Mouse (Mus musculus): ENCODE results near the gene Sprtn. TPM values are rescaled to one million over a fixed set of nuclear protein-coding genes. Genes with fewer than 3 reads are reported as not detected.
A peak's percentile ranks its signal among the peaks of the same experiment; 100 is the strongest.

Gene Sprtn
- polyA plus RNA-seq, 1 experiment from 2014 or later = 12.8 TPM

DNA sequence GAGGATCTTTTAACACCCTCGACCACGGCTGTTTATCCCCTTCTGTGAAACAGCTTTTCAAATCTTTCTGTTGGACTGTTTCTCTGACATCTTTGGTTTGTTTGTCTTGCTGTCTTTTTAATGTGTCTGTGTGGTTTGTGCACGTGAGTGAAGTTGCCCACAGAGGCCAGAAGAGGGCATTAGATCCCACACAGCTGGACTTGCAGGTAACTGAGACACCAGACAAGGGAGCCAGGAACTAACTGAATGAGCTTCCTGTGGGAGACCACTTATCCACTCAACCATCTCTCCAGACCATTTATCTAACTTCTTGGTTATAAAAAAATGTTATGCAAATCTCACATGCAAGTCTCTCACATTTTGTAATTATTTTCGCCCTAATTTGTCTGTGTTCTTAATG lies 33.0 kb downstream of the Sprtn start:
- Histone ChIP-seq H3K4me1 (no peaks in the 10 kb centered on the region), H3K9ac (no peak overlapping the region), H3K4me2 (no peak overlapping the region), H3K9me3 (no peaks in the 10 kb centered on the region), H3K4me3 (replicated peaks) (no peak overlapping the region), H3K36me3 (replicated peaks) (peaks cover 22% of the 10 kb centered on the region), H3K27ac (no peak overlapping the region), H3K27me3 (no peaks in the 10 kb centered on the region)
- 91% methylated on average over 4 of the region's 4 CpGs for whole genome bisulfite sequencing
- no peak for ATAC-seq (ENCODE audit: low FRiP score)

DNA sequence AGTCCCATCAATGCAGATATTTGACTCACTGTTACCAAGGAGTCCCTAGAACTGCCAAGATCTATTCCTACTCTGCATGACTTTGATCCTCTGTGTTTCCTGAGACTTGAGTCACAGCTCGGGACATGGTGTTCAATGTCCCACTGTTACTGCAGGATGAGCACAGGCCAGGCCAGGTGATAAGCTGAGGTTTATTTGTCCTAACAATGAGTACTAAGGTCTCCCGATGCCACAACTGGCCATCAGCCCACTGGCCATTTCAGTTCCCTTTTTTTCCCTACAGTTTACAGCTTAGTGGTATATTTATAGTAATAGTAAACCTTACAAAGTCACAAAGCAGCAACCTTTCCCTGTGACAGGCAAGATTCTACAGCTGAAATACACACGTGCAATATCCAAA lies 34.7 kb downstream of the Sprtn start:
- Histone ChIP-seq H3K27me3 (no peaks in the 10 kb centered on the region), H3K9ac (no peak overlapping the region), H3K27ac (no peak overlapping the region), H3K4me2 (no peak overlapping the region), H3K9me3 (no peaks in the 10 kb centered on the region), H3K36me3 (replicated peaks) (peaks cover 13% of the 10 kb centered on the region; the same call in 1 of the 2 replicates), H3K4me1 (no peaks in the 10 kb centered on the region), H3K4me3 (replicated peaks) (no peak overlapping the region)
- WGBS = 89% methylated on average over 3 of the region's 3 CpGs
- no peak for ATAC-seq (ENCODE audit: low FRiP score)

DNA sequence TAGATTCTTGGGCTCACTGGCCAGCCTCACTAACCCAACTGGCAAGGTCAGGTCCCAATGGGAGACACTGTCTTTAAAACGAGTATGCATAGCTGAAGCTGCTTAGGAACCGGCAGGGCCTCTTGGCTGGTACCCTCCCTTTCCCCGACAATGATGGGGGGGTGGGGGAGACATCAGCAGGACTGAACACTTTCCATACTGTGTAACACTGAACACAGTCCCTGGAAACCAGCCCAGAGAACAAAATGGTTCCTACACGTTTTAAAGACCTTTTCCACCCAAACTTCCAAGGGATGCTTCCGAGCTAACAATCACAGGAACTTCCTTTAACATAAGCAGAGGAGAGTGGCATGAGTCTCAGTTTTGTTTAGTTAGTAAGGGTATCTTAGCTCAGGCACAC lies 37.4 kb downstream of the Sprtn start:
- Histone ChIP-seq H3K4me2 (no peak overlapping the region), H3K9ac (no peak overlapping the region), H3K27me3 (no peaks in the 10 kb centered on the region), H3K27ac (no peak overlapping the region), H3K4me3 (replicated peaks) (no peak overlapping the region), H3K4me1 (no peaks in the 10 kb centered on the region), H3K36me3 (replicated peaks) (peaks cover 16% of the 10 kb centered on the region), H3K9me3 (no peaks in the 10 kb centered on the region)
- WGBS = 88% methylated on average over 5 of the region's 5 CpGs
- no peak for ATAC-seq (ENCODE audit: low FRiP score)

DNA sequence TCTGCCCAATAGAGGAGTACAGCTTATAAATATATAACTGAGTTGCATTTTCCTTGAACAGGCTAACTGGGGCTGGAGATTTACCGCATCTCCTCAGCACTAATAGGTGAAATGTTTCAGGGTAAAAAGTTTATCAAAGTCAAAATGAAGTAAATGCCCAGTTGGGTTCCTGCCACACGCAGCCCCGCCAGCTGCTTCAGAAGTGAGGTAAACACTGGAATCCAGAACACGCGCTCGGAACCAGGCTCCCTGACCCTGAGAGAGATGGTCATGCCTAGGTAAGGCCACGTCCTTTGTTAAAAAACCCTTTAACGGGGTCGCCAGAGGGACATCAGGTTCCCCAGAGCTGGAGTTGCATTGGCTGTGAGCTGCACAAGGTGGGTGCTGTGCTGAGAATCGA lies 39.0 kb downstream of the Sprtn start:
- Histone ChIP-seq H3K4me2 (no peak overlapping the region), H3K27ac (no peak overlapping the region), H3K4me1 (no peaks in the 10 kb centered on the region), H3K9me3 (no peaks in the 10 kb centered on the region), H3K4me3 (replicated peaks) (no peak overlapping the region), H3K9ac (no peak overlapping the region), H3K27me3 (no peaks in the 10 kb centered on the region), H3K36me3 (replicated peaks) (peaks cover 22% of the 10 kb centered on the region)
- ATAC-seq (ENCODE audit: low FRiP score) = no peak
- WGBS = 96% methylated on average over 10 of the region's 10 CpGs

DNA sequence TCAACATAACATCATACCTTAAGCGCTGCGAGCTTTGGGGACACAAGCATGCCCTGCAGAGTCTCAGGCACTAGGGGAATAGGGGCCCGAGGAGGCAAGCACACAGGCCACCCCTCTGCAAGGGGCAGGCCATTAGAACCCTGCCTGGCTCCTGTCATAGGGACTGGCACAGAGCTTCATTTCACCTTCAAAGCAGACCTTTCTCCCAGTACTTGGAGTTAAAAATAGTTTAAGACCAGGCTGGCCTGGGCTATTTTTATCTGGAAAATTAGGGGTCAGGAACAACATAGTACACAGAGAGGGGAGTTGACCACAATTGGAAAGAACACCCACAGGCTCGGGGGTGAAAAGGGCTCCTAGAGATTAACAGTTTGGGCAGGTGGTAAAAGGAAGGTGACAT lies 39.6 kb downstream of the Sprtn start:
- H3K4me2 ChIP-seq = no peak overlapping the region
- no peak overlapping the region for H3K4me3 ChIP-seq (replicated peaks)
- no peak for ATAC-seq (ENCODE audit: low FRiP score)
- H3K9ac ChIP-seq = no peak overlapping the region
- peaks cover 23% of the 10 kb centered on the region for H3K36me3 ChIP-seq (replicated peaks)
- WGBS = 92% methylated on average over 4 of the region's 4 CpGs
- H3K9me3 ChIP-seq = no peaks in the 10 kb centered on the region
- H3K27me3 ChIP-seq = no peaks in the 10 kb centered on the region
- H3K27ac ChIP-seq = no peak overlapping the region
- H3K4me1 ChIP-seq = no peaks in the 10 kb centered on the region

DNA sequence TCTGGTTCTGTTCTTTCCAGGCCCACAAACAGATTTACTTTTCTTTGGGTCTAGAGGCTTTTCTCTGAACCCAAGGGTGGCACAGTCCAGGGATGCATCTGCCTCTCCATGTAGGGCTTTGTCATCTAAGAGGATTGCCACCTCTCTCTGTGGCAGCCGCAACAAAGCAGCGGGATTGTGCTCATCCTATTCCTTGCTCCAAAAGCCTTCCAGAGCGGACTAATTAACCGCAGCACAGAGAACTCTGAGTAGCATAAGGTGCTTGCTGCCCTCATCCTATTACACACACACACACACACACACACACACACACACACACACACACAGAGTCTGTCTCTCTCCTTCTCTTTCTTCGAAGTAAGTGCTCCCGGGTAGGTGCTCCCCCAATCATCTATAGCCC lies 46.1 kb downstream of the Sprtn start:
- H3K27me3 ChIP-seq = no peaks in the 10 kb centered on the region
- ATAC-seq (ENCODE audit: low FRiP score) = no peak
- 91% methylated on average over 6 of the region's 6 CpGs for WGBS
- H3K36me3 ChIP-seq (replicated peaks) = peaks cover 23% of the 10 kb centered on the region
- H3K4me3 ChIP-seq (replicated peaks) = no peak overlapping the region
- H3K9me3 ChIP-seq = no peaks in the 10 kb centered on the region
- H3K4me2 ChIP-seq = no peak overlapping the region
- no peak overlapping the region for H3K9ac ChIP-seq
- H3K4me1 ChIP-seq = peaks cover 36% of the 10 kb centered on the region
- 0 out of 2 replicates have a peak overlapping the region, but pooled peaks have one; percentile 1 for H3K27ac ChIP-seq

DNA sequence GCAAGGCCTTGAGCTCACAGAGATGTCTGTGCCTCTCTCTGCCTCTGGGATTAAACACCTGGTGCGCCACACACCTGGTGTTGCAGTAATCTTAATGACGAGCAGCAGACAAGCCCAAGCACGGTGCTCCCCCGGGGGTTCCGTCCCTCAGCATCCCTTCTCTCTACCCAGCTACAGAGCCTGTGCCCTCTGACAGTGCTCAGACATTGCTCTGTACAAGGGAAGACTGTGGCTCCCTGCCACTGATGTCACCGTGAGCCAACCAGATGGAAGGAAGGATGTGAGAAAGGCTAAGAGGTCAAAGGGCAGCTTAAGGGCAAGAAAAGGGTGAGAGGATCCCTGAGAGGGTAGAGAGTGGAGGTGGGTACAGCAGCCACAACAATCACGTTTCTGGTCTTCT lies 46.7 kb downstream of the Sprtn start:
- Histone ChIP-seq H3K9ac (no peak overlapping the region), H3K4me3 (replicated peaks) (no peak overlapping the region), H3K27ac (no peak overlapping the region), H3K4me2 (no peak overlapping the region), H3K27me3 (no peaks in the 10 kb centered on the region), H3K36me3 (replicated peaks) (peaks cover 18% of the 10 kb centered on the region), H3K9me3 (no peaks in the 10 kb centered on the region), H3K4me1 (peaks cover 36% of the 10 kb centered on the region)
- WGBS = 73% methylated on average over 7 of the region's 7 CpGs
- no peak for ATAC-seq (ENCODE audit: low FRiP score)

DNA sequence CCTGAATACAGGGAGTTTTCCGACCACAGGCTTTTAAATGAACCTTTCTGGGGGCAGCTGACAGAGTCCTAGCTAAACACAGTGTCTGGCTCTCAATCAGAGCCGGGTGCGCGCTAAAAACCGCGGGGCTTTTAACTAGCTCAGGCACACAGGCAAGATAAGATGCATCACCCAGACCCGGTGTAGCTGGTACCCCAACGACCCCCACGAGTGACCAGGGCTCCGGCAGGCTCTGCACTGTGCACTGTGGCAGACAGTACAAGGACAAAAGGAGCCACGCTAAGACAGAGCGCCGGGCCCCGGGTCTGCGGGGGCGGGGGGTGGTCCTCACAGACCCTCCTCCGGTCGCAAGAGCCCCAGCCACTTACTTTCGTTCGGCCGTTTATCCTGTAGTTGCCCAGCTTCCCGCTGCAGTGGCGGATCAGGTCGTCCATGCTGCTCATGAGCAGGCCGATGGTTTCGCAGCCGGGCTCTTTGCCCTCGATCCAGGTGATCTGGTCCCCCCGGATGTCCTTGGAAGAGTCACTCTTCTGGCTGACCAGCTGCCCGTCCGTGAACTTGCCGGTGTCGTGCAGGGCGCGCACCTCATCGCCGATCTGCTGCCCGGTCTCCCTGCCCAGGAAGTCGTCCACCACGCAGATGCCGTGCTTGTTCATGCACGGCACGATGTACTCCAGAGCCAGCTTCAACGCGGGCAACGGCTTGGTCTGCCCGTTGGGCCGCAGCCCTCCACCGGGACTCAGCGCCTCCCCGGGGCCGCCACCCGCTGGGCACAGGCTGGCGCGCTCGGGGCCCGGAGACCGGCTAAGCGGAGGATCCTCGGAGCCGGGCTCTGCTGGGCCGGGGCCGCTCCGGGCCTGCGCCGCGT lies 50.4 kb downstream of the Sprtn start:
- H3K27me3 ChIP-seq = no peaks in the 10 kb centered on the region
- no peaks in the 10 kb centered on the region for H3K9me3 ChIP-seq
- peak; percentile 52 for ATAC-seq (ENCODE audit: low FRiP score)
- H3K27ac ChIP-seq = peak overlapping the region; percentile 98
- H3K4me2 ChIP-seq = peak overlapping the region; percentile 85
- WGBS = under 1% methylated on average over 67 of the region's 67 CpGs
- peak overlapping the region; percentile 89 for H3K4me3 ChIP-seq (replicated peaks)
- peak overlapping the region; percentile 94 for H3K9ac ChIP-seq
- H3K36me3 ChIP-seq (replicated peaks) = peaks cover 9% of the 10 kb centered on the region
- H3K4me1 ChIP-seq = peaks cover 46% of the 10 kb centered on the region

DNA sequence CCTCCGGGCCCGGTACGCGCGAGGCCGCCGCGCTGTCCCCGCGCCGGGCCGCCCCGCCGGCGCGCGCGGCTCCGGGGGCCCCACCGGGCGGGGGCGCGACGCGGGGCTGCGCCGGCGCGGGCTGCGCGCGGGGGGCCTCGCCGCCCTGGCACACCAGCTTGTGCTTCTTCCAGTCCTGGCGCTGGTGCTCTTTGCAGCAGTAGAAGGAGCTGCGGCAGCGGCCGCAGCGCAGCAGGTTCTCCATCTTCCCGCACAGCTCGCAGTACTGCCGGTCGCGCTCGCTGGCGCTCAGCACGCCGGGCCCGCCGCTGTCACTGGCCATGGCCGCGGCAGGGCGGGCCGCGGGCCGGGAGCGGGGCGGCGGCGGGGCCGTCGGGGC lies 51.0 kb downstream of the Sprtn start:
- Histone ChIP-seq H3K27me3 (no peaks in the 10 kb centered on the region), H3K4me2 (peak overlapping the region; percentile 85), H3K9ac (peak overlapping the region; percentile 94), H3K4me3 (replicated peaks) (peak overlapping the region; percentile 89), H3K4me1 (peaks cover 43% of the 10 kb centered on the region), H3K36me3 (replicated peaks) (peaks cover 9% of the 10 kb centered on the region), H3K27ac (peak overlapping the region; percentile 98), H3K9me3 (no peaks in the 10 kb centered on the region)
- ATAC-seq (ENCODE audit: low FRiP score) = peak; percentile 3; the same call in 1 of the 2 replicates
- WGBS = 2% methylated on average over 45 of the region's 62 CpGs

DNA sequence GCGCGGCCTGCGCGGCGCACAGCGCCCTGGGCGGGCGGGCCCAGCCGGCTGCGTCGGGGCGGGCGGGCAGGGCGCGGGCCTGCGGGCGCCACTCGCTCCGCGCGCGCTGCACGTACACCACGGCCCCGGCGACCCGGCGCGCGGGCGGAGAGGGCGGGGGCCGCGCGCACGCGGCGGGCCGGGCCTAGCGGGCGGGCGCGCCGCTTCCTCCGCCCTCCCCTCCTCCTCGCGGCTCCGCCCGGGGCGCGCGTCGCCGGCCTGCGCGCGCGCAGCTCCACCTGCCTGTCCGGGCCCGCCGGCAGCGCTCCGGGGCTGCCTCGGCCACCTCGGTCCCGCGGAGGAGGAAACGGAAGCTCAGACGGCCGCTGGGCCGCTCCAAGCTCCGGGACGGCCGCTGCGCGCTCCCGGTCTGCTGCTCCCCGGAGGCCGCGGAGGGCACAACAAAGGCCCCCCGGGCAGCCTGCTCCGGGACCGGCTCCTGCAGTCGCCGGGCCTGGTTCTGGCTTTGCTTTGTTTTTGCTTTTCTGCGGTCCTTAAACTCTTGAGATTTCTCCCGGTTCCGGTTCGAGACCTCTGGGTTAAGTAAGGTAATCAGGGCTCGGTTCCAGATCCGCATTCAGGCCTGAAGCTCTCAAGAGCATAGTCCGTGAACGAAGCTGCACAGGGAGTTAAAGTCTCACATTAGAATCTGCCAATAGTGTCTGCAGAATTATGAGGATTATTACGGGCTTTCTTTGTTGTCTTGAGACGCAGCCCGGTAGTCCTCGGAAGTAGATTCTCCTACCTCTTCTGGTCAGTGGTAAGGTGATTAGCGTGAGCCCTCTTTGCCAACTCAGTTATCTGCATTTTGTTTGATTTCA lies 51.8 kb downstream of the Sprtn start, which contains the start of gene Egln1:
TSS of gene Egln1 (minus strand) at position 116 of the 860 bp plus-strand sequence.
- H3K4me1 ChIP-seq = peaks cover 37% of the 10 kb centered on the region
- H3K4me2 ChIP-seq = peak within 1 kb of the TSS; percentile 85
- H3K27ac ChIP-seq = peak within 1 kb of the TSS; percentile 98
- H3K9ac ChIP-seq = peak within 1 kb of the TSS; percentile 94
- WGBS = under 1% methylated on average over 49 of the region's 98 CpGs
- no peaks in the 10 kb centered on the region for H3K9me3 ChIP-seq
- H3K36me3 ChIP-seq (replicated peaks) = peaks cover 6% of the 10 kb centered on the region
- H3K4me3 ChIP-seq (replicated peaks) = peak within 1 kb of the TSS; percentile 89
- H3K27me3 ChIP-seq = no peaks in the 10 kb centered on the region
- ATAC-seq (ENCODE audit: low FRiP score) = peak; percentile 89

DNA sequence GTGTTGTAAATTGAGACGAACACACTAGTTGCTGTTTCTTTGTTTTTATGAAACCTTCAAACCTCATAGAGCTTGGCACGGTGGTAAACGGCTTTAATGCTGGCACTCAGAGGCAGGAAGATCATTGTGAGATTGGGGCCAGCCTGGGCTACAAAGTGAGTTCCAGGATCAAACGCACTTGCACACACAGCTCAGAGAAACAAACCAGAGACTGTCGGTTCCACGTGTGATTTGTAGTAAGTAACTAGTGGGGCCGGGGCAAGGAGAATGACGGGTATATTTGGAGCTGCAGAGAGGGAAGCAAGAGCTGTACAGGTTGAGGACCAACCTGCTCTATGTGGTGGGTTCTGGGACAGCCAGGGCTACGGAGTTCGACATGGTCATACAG lies 52.4 kb downstream of the Sprtn start:
- H3K4me3 ChIP-seq (replicated peaks) = peak overlapping the region; percentile 89
- no peaks in the 10 kb centered on the region for H3K9me3 ChIP-seq
- peak overlapping the region; percentile 85 for H3K4me2 ChIP-seq
- peaks cover 33% of the 10 kb centered on the region for H3K4me1 ChIP-seq
- no peaks in the 10 kb centered on the region for H3K27me3 ChIP-seq
- WGBS = 32% methylated on average over 10 of the region's 10 CpGs
- H3K9ac ChIP-seq = peak overlapping the region; percentile 94
- H3K27ac ChIP-seq = peak overlapping the region; percentile 98
- no peak for ATAC-seq (ENCODE audit: low FRiP score)
- H3K36me3 ChIP-seq (replicated peaks) = no peaks in the 10 kb centered on the region

DNA sequence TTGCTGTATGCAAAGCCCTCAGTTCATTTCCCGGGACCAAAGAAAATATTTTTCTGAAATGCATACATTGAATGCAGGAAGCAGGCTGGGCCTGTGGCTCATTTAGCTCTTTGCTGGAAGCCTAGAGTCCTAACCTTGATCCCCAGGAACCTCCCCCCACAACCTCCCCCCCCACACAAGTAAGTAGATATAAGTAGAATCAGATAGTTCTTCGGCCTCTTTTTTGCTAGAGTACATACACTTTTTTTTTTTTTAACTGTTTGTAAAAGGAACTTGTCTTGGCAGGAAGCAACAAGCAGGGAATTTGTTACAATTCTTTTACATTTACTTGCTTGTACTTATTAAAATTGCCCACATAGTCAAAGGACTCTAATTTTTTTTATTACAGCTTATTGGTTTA lies 53.2 kb downstream of the Sprtn start:
- Histone ChIP-seq H3K36me3 (replicated peaks) (no peaks in the 10 kb centered on the region), H3K4me1 (peaks cover 25% of the 10 kb centered on the region), H3K27me3 (no peaks in the 10 kb centered on the region), H3K27ac (no peak overlapping the region), H3K4me3 (replicated peaks) (peak overlapping the region; percentile 89), H3K9ac (peak overlapping the region; percentile 94; the same call in 1 of the 2 replicates), H3K4me2 (peak overlapping the region; percentile 85), H3K9me3 (no peaks in the 10 kb centered on the region)
- ATAC-seq (ENCODE audit: low FRiP score) = no peak
- 75% methylated on average over 2 of the region's 2 CpGs for WGBS

Measured in forebrain, embryonic 12.5 days (tissue).